In the genomic region with DNA sequence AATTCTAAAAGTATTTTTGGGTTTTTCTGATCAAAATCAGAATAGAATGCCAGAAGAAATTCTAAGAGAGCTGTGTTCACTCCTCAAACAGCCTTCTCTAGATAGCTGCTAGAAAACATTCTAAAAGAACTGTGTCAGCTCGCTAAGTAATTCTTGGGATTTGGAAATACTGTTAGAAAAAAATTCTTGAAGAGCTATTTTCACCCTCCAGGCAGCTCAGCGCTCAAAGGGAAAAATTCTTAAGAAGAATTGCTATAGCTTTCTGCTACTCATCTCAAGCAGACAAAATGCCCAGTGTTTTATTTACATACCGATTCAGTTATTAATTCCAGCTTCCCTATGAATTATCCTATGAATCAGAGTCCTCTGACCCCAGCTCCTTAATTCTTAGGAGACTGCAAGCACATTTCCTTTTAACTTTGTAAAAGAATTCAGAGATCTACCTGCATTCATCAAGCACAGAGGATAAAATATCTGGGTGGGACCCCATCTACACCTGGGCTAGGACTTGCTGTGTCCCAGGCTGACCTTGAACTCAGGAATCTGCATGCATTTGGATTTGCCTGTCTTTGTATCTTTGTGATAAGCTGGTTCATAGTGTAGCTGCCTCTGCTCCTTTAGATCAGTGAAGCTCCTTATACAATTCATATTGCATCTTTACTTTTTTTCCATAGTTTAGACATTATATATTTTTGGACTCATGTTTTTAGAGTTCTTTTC, we compare ENCODE assay signal across 28 mouse cellular contexts. TPM values are rescaled to one million over a fixed set of nuclear protein-coding genes. Genes with fewer than 3 reads are reported as not detected.
DNase-seq lines count a peak whose midpoint lies in the region; ATAC-seq and TF ChIP-seq lines count a peak whose summit lies in the region.
"Had no signal": no experiment of that assay in that cellular context is flagged by ENCODE, and none has a peak within 500 bp of the region (broad histone marks: within the 10 kb centered on the region; RNA-seq: fewer than 3 reads in every experiment).

No protein-coding gene starts in this region.

- peak overlapping the region; percentile 58; the same call in 1 of the 2 replicates for H3K27ac ChIP-seq in ES-E14 (ENCODE audit: insufficient read depth, low read depth, low read length, poor library complexity, severe bottlenecking)
- no peak overlapping the region for H3K27ac ChIP-seq in forebrain, embryonic 10.5 days
- H3K27ac ChIP-seq: embryonic facial prominence, embryonic 13.5 days; heart, adult 2 months; hindbrain, embryonic 14.5 days; limb, embryonic 12.5 days; liver, embryonic 15.5 days; midbrain, embryonic 12.5 days; neural tube, embryonic 13.5 days had no signal

- no peaks in the 10 kb centered on the region for H3K9me3 ChIP-seq in ES-E14 (ENCODE audit: control insufficient read depth, insufficient read depth, low read depth, low read length)
- H3K9me3 ChIP-seq in forebrain, embryonic 10.5 days = no peaks in the 10 kb centered on the region
- H3K9me3 ChIP-seq: embryonic facial prominence, embryonic 13.5 days; G1E; heart, embryonic 12.5 days; limb, embryonic 12.5 days; liver, embryonic 15.5 days; midbrain, embryonic 12.5 days; neural tube, embryonic 13.5 days had no signal

- ATAC-seq in frontal cortex, adult (ENCODE audit: low TSS enrichment) = peak; percentile 88; the same call in 1 of the 2 replicates
- ATAC-seq: activated CD4-positive, CD25-positive, alpha-beta regulatory T cell, adult 4 months; intestine, postnatal 0 days had no signal

- no peak for DNase-seq in frontal cortex, postnatal 14 days (ENCODE audit: low spot score in 2 of 2)
- DNase-seq in 3T3-L1 (ENCODE audit: low read depth, low spot score) (peak; percentile 71), ES-E14 (ENCODE audit: low read depth, low spot score) (no peak)
- DNase-seq in brain, adult 2 months (ENCODE audit: low read depth, low spot score) = peak; percentile 54
- no peak for DNase-seq in thymus, postnatal 14 days
- DNase-seq in forebrain, embryonic 10.5 days (ENCODE audit: extremely low spot score, low spot score) = no peak
- DNase-seq: adrenal gland, adult 2 months; adrenal gland, postnatal 36 days; cerebellum, adult 9-10 months; embryo, embryonic 11 days; gastrocnemius, postnatal 36 days; heart, adult 2 months; kidney, adult 9 months; kidney, postnatal 14 days; layer of hippocampus, adult 9-11 months; lung, embryonic 14.5 days; lung, postnatal 36 days had no signal

- H3K36me3 ChIP-seq in ES-E14 (ENCODE audit: control insufficient read depth, insufficient read depth, low read length, poor library complexity, severe bottlenecking) = no peaks in the 10 kb centered on the region
- H3K36me3 ChIP-seq in forebrain, embryonic 10.5 days (replicated peaks) = no peaks in the 10 kb centered on the region
- H3K36me3 ChIP-seq: embryonic facial prominence, embryonic 13.5 days; G1E; heart, embryonic 12.5 days; limb, embryonic 12.5 days; liver, embryonic 15.5 days; midbrain, embryonic 12.5 days; neural tube, embryonic 13.5 days had no signal

- in situ Hi-C loops in ES-E14 (cut with MboI; ENCODE audit: low sequenced_read_pairs in 2 of 2, unreplicated experiment in 2 of 2) = no loop called here

- 91% methylated on average over 3 of the region's 3 CpGs for WGBS in forebrain, embryonic 10.5 days

- no peaks in the 10 kb centered on the region; the same call in 1 of the 2 replicates for H3K27me3 ChIP-seq in forebrain, embryonic 10.5 days (ENCODE audit: poor library complexity, severe bottlenecking)
- H3K27me3 ChIP-seq: embryonic facial prominence, embryonic 13.5 days; limb, embryonic 12.5 days; liver, embryonic 15.5 days; neural tube, embryonic 13.5 days had no signal

- peaks cover 15 to 29% of the 10 kb centered on the region in 2 experiments; a peak in 3 of 4 replicates for H3K4me1 ChIP-seq in ES-E14 (ENCODE audit: control insufficient read depth in 2 of 2, insufficient read depth in 2 of 2, low read length in 2 of 2, poor library complexity in 1 of 2)
- peaks cover 17% of the 10 kb centered on the region for H3K4me1 ChIP-seq in forebrain, embryonic 10.5 days

- no peak overlapping the region for H3K9ac ChIP-seq in ES-E14 (ENCODE audit: insufficient read depth, low read depth, low read length, poor library complexity, severe bottlenecking)
- H3K9ac ChIP-seq: embryonic facial prominence, embryonic 13.5 days; heart, embryonic 12.5 days; hindbrain, embryonic 14.5 days; limb, embryonic 12.5 days; liver, embryonic 15.5 days; lung, embryonic 14.5 days; midbrain, embryonic 12.5 days; neural tube, embryonic 13.5 days had no signal

- no peak overlapping the region for H3K4me3 ChIP-seq in ES-E14 (ENCODE audit: insufficient read depth in 1 of 2, low read depth in 1 of 2, low read length in 2 of 2, poor library complexity in 1 of 2, severe bottlenecking in 1 of 2)
- no peak overlapping the region for H3K4me3 ChIP-seq in forebrain, embryonic 10.5 days
- H3K4me3 ChIP-seq: embryonic facial prominence, embryonic 13.5 days; heart, adult 2 months; heart, embryonic 12.5 days; limb, embryonic 12.5 days; liver, embryonic 15.5 days; midbrain, embryonic 12.5 days; neural tube, embryonic 13.5 days had no signal

TF ChIP-seq in ES-E14, 5 proteins besides CTCF, POLR2A, EP300 and RAD21:
- TF ChIP-seq CHD2 (IDR thresholded peaks at IDR 0.05; ENCODE audit: low read depth, low read length) (0 out of 2 replicates have a peak, but pooled peaks have one; percentile 35), ZNF384 (IDR thresholded peaks at IDR 0.05; ENCODE audit: low read depth, low read length) (no peak)

RNA-seq across cellular contexts. Expression of a gene that starts 5.7 kb away (rescaled TPM):
- 9.9 and 10.2 TPM in 2 replicates for total RNA-seq in ES-E14 (2012; rRNA removed)
- polyA plus RNA-seq in forebrain, embryonic 10.5 days (2016; fragmentation: Nextera tagmentation; extraction: Ambion mirVana) = 14.2 and 15.9 TPM in 2 replicates

Comparison
In these comparisons a context has a peak if more than half of its experiments do, and no peak if none do; other contexts are left out.
1. DNase-seq: peak in 3T3-L1 (single experiment) and brain, adult 2 months (single experiment); none in frontal cortex, postnatal 14 days (0 of 2), ES-E14 (single experiment), thymus, postnatal 14 days (single experiment) and forebrain, embryonic 10.5 days (single experiment).